Mouse (Mus musculus) CH12.LX (cell line): ENCODE measurements at regions not wholly inside any gene's neighbourhood (a gene's known extent, or its start where the extent isn't known, plus 50 kb on each side); places are given as distances from the start of the nearest gene placed in this dataset.

Experiments
- CHD2 ChIP-seq: IDR thresholded peaks from 2 replicates; pipeline ENCODE4 v1.6.1; 2011; ENCODE audit warnings: low read length, improper control_type of control experiment
- CTCF ChIP-seq, 2 experiments: IDR thresholded peaks in 1 of 2; conservative IDR thresholded peaks in 1 of 2; 2 replicates each; pipeline ENCODE4 v1.5.1; 2011 to 2012; ENCODE audit warnings: low read depth in 2 of 2, low read length in 2 of 2, improper control_type of control experiment in 1 of 2, inconsistent platforms in 1 of 2, mild to moderate bottlenecking in 1 of 2, moderate library complexity in 1 of 2
- EP300 ChIP-seq: IDR thresholded peaks from 2 replicates; pipeline ENCODE4 v1.6.1; 2011; ENCODE audit warnings: low read length, improper control_type of control experiment
- KAT2A ChIP-seq: IDR thresholded peaks from 2 replicates; pipeline ENCODE4 v1.6.1; 2012; ENCODE audit warnings: low read length, improper control_type of control experiment, inconsistent platforms; ENCODE audit not compliant: insufficient replicate concordance
- MAFK ChIP-seq: IDR thresholded peaks from 2 replicates; pipeline ENCODE4 v1.6.1; 2011; ENCODE audit warnings: low read length, improper control_type of control experiment; ENCODE audit not compliant: insufficient replicate concordance
- POLR2A ChIP-seq: IDR thresholded peaks from 2 replicates; pipeline ENCODE4 v1.6.1; 2011; ENCODE audit warnings: low read depth, mild to moderate bottlenecking, improper control_type of control experiment, low read length
- POLR2AphosphoS2 ChIP-seq: IDR thresholded peaks from 2 replicates; pipeline ENCODE4 v1.6.1; 2011; ENCODE audit warnings: low read depth, low read length, improper control_type of control experiment
- USF2 ChIP-seq: conservative IDR thresholded peaks from 2 replicates; pipeline ENCODE4 v1.6.1; 2011; ENCODE audit warnings: low read depth, low read length, improper control_type of control experiment
- ZC3H11A ChIP-seq: IDR thresholded peaks from 2 replicates; pipeline ENCODE4 v1.6.1; 2012; ENCODE audit warnings: low read depth, mild to moderate bottlenecking, inconsistent platforms, low read length, improper control_type of control experiment
- ZMIZ1 ChIP-seq: IDR thresholded peaks from 2 replicates; pipeline ENCODE4 v1.6.1; 2012; ENCODE audit warnings: low read depth, mild to moderate bottlenecking, inconsistent platforms, low read length, improper control_type of control experiment

DNA sequence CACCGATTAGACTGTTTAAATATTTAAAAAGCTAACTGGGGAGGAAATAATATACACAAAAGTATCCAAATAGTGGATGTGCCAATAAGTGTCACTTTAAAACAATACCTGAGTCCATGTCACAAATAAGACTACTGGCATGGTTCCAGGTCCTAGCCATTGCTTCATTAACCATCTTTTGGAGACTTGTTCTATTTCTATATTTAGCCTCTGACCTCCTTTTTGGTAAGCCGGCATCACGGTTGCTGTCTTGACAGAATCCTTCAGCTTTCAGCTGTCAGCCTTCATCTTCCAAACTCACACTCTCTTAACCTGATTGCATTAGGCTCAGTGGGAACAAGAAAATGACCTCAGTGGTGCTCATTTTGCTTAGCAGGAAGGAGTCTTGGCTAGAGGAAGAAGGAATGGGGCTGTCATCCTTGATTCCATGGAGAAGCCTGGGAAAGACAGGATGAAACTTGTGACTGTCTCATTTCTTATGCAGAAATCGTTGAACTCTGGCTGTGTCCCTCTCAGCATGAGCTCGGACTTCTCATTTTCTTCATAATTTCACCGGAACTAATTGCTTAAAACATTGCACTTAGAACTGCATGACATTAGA is 208.9 kb upstream of the Veph1 start:
- no peak for TF ChIP-seq POLR2AphosphoS2
- no peak for TF ChIP-seq KAT2A
- TF ChIP-seq ZMIZ1 = no peak
- no peak for TF ChIP-seq CTCF (conservative IDR thresholded peaks at IDR 0.05 in 1 of 2, IDR thresholded peaks at IDR 0.05 in 1 of 2; ENCODE audit: low read depth in 2 of 2, low read length in 2 of 2)
- TF ChIP-seq POLR2A = no peak
- no peak for TF ChIP-seq CHD2
- TF ChIP-seq USF2 = no peak
- TF ChIP-seq MAFK = no peak
- TF ChIP-seq EP300 = no peak
- TF ChIP-seq ZC3H11A = no peak
